Mouse (Mus musculus) forebrain, embryonic 11.5 days (tissue): ENCODE measurements around the gene Mapk1. TPM values are rescaled to one million over a fixed set of nuclear protein-coding genes. Genes with fewer than 3 reads are reported as not detected.

Experiments
- ATAC-seq: fragments of 200-750 bp; cut with Nextera tagmentation; replicated peaks from 2 replicates; pipeline ENCODE4 v1.8.0; 2017; ENCODE audit warnings: moderate TSS enrichment; ENCODE audit not compliant: low FRiP score
- DNase-seq: peaks from one replicate; pipeline ENCODE4 v3.0.0-alpha.2; 2017; ENCODE audit warnings: low spot score
- H3K27ac ChIP-seq: fragments of 300-500 bp; sonication (generic); 2 replicates; pipeline ENCODE4 v1.5.1; 2014; ENCODE audit warnings: low read depth, low read length
- H3K27me3 ChIP-seq: fragments of 300-500 bp; sonication (generic); 2 replicates; pipeline ENCODE4 v1.6.1; 2014; ENCODE audit warnings: mild to moderate bottlenecking, low read length, mixed read lengths; ENCODE audit not compliant: control insufficient read depth, insufficient read depth
- H3K36me3 ChIP-seq: fragments of 300-500 bp; sonication (generic); 2 replicates; pipeline ENCODE4 v1.6.1; 2014; ENCODE audit warnings: mild to moderate bottlenecking, low read length, moderate library complexity, mixed read lengths; ENCODE audit not compliant: control insufficient read depth, insufficient read depth
- H3K4me1 ChIP-seq: fragments of 300-500 bp; sonication (generic); replicated peaks from 2 replicates; pipeline ENCODE4 v1.6.1; 2014; ENCODE audit warnings: low read length, mixed read lengths; ENCODE audit not compliant: control insufficient read depth, insufficient read depth
- H3K4me2 ChIP-seq: fragments of 300-500 bp; sonication (generic); 2 replicates; pipeline ENCODE4 v1.6.1; 2014; ENCODE audit warnings: low read depth, mild to moderate bottlenecking, low read length, moderate library complexity, mixed read lengths; ENCODE audit not compliant: severe bottlenecking
- H3K4me3 ChIP-seq: fragments of 300-500 bp; sonication (generic); 2 replicates; pipeline ENCODE4 v1.5.1; 2014; ENCODE audit warnings: low read depth, low read length
- H3K9ac ChIP-seq: fragments of 300-500 bp; sonication (generic); 2 replicates; pipeline ENCODE4 v1.6.1; 2014; ENCODE audit warnings: low read length
- H3K9me3 ChIP-seq: fragments of 300-500 bp; sonication (generic); 2 replicates; pipeline ENCODE4 v1.6.1; 2016; ENCODE audit warnings: low read length, mixed read lengths; ENCODE audit not compliant: control insufficient read depth
- WGBS: fragments of 180-500 bp; shearing (Covaris S2); extraction: QIAGEN DNeasy Blood & Tissue Kit; methylation state at CpG from one replicate; pipeline ENCODE4 v1.1.7; 2014; 5-methylcytosine and 5-hydroxymethylcytosine counted together
- polyA plus RNA-seq: library from polyadenylated mRNA; unstranded; fragments of >200 nt; fragmentation: Nextera tagmentation; extraction: Ambion mirVana; gene quantifications from 2 replicates; pipeline ENCODE4 v1.2.1, GENCODE M21; 2014

Gene Mapk1
- polyA plus RNA-seq, 1 experiment from 2014 or later = 197 TPM

DNA sequence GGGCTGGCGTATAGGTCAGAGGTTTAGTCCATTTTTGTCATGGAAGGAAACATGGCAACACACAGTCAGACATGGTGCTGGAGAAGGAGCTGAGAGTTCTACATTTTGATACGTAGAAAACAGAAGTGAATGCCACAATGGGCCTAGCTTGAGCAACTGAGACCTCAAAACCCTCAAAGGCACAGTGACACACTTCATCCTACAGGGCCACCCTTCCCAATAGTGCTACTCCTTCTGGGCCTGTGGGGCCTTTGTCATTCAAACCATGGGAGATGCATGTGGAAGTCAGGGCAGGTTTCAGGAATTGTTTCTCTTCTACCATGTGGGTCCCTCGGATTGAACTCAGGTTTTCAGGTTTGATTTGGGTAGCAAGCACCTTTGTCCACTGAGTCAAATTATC lies 17.9 kb downstream of the Mapk1 start:
- ATAC-seq (no peak), DNase-seq (no peak)
- no peak overlapping the region for H3K4me3 ChIP-seq
- 90% methylated on average over 3 of the region's 3 CpGs for WGBS
- H3K27ac ChIP-seq = no peak overlapping the region
- H3K4me2 ChIP-seq = no peak overlapping the region
- no peak overlapping the region for H3K9ac ChIP-seq
- H3K36me3 ChIP-seq = no peaks in the 10 kb centered on the region
- H3K27me3 ChIP-seq = no peaks in the 10 kb centered on the region
- no peaks in the 10 kb centered on the region for H3K4me1 ChIP-seq
- H3K9me3 ChIP-seq = no peaks in the 10 kb centered on the region

GRCm38 (mm10) chr16:17007070-17007469 lies 23.9 kb downstream of the Mapk1 start:
- no peak for ATAC-seq
- Histone ChIP-seq H3K27ac (no peak overlapping the region), H3K4me3 (no peak overlapping the region), H3K27me3 (no peaks in the 10 kb centered on the region), H3K4me1 (no peaks in the 10 kb centered on the region), H3K9ac (no peak overlapping the region), H3K9me3 (no peaks in the 10 kb centered on the region), H3K4me2 (no peak overlapping the region), H3K36me3 (no peaks in the 10 kb centered on the region; the same call in 1 of the 2 replicates)
- 83% methylated on average over 1 of the region's 1 CpGs for WGBS
- DNase-seq = no peak

- Histone ChIP-seq H3K4me2 (no peak overlapping the region), H3K4me3 (no peak overlapping the region), H3K9me3 (no peaks in the 10 kb centered on the region), H3K4me1 (no peaks in the 10 kb centered on the region), H3K9ac (no peak overlapping the region), H3K36me3 (no peaks in the 10 kb centered on the region; the same call in 1 of the 2 replicates), H3K27ac (no peak overlapping the region), H3K27me3 (no peaks in the 10 kb centered on the region)
- DNase-seq = no peak
- WGBS = 95% methylated on average over 7 of the region's 7 CpGs
- ATAC-seq = no peak
Measured at GRCm38 (mm10) chr16:17010036-17010435, 26.9 kb downstream of the Mapk1 start.

DNA sequence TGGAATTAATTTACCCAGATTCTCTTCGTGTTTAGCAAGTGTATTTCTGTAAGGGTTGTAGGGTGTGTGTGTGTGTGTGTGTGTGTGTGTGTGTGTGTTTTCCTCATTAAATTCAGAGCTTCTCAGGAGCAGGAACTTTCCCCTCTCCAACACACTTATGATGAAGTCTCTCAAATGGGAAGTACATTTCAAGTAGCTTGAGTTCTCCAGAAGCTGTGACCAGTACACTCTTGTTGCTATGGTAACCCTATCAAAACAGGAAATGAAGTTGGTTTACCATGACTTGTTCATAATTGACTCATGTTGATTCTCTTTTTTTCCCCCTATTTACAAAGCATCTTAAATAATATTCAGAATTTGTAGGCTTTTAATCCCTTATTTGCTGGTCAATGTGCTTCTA lies 29.4 kb downstream of the Mapk1 start:
- Histone ChIP-seq H3K36me3 (no peaks in the 10 kb centered on the region; the same call in 1 of the 2 replicates), H3K9ac (no peak overlapping the region), H3K4me3 (no peak overlapping the region), H3K4me2 (no peak overlapping the region), H3K9me3 (no peaks in the 10 kb centered on the region), H3K27me3 (no peaks in the 10 kb centered on the region), H3K4me1 (no peaks in the 10 kb centered on the region), H3K27ac (no peak overlapping the region)
- DNase-seq = no peak
- 93% methylated on average over 1 of the region's 1 CpGs for WGBS
- ATAC-seq = no peak

- Histone ChIP-seq H3K9me3 (no peaks in the 10 kb centered on the region), H3K4me2 (no peak overlapping the region), H3K4me3 (no peak overlapping the region), H3K36me3 (peaks cover 10% of the 10 kb centered on the region; the same call in 1 of the 2 replicates), H3K27me3 (no peaks in the 10 kb centered on the region), H3K27ac (no peak overlapping the region), H3K4me1 (no peaks in the 10 kb centered on the region), H3K9ac (no peak overlapping the region)
- DNase-seq (no peak), ATAC-seq (no peak)
- WGBS = 93% methylated on average over 4 of the region's 4 CpGs
Measured at GRCm38 (mm10) chr16:17015111-17015852, 32.1 kb downstream of the Mapk1 start.

- no peak overlapping the region for H3K27ac ChIP-seq
- WGBS = 96% methylated on average over 3 of the region's 3 CpGs
- no peak overlapping the region for H3K4me3 ChIP-seq
- no peak overlapping the region for H3K4me2 ChIP-seq
- no peak for ATAC-seq
- no peak overlapping the region for H3K9ac ChIP-seq
- H3K9me3 ChIP-seq = no peaks in the 10 kb centered on the region
- no peak for DNase-seq
- H3K27me3 ChIP-seq = no peaks in the 10 kb centered on the region
- peaks cover 10% of the 10 kb centered on the region; the same call in 1 of the 2 replicates for H3K36me3 ChIP-seq
- no peaks in the 10 kb centered on the region for H3K4me1 ChIP-seq
Measured at GRCm38 (mm10) chr16:17015853-17016230, 32.7 kb downstream of the Mapk1 start.

DNA sequence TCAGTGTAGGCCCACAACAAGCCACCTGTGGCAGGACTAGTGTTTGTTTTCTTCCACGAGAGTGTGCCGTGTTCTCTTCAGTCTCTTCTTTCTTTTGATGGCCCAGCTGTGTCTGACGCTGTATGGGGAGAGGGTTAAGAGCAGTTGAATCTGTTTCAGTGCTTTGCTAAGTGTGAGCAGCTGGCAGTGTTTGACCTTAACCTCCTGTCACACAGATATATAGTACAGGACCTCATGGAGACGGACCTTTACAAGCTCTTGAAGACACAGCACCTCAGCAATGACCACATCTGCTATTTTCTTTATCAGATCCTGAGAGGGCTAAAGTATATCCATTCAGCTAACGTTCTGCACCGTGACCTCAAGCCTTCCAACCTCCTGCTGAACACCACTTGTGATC lies 34.9 kb downstream of the Mapk1 start:
- Histone ChIP-seq H3K27ac (no peak overlapping the region), H3K4me1 (no peaks in the 10 kb centered on the region), H3K27me3 (no peaks in the 10 kb centered on the region), H3K4me3 (no peak overlapping the region), H3K4me2 (no peak overlapping the region), H3K9ac (no peak overlapping the region), H3K9me3 (no peaks in the 10 kb centered on the region), H3K36me3 (peaks cover 10% of the 10 kb centered on the region; the same call in 1 of the 2 replicates)
- WGBS = 80% methylated on average over 6 of the region's 6 CpGs
- DNase-seq = no peak
- no peak for ATAC-seq

GRCm38 (mm10) chr16:17024469-17025148 lies 41.4 kb downstream of the Mapk1 start:
- H3K27ac ChIP-seq = no peak overlapping the region
- H3K4me3 ChIP-seq = no peak overlapping the region
- H3K9me3 ChIP-seq = no peaks in the 10 kb centered on the region
- no peak overlapping the region for H3K4me2 ChIP-seq
- no peak overlapping the region for H3K9ac ChIP-seq
- whole genome bisulfite sequencing = 96% methylated on average over 3 of the region's 3 CpGs
- peaks cover 7% of the 10 kb centered on the region; the same call in 1 of the 2 replicates for H3K36me3 ChIP-seq
- no peaks in the 10 kb centered on the region for H3K4me1 ChIP-seq
- ATAC-seq (no peak), DNase-seq (no peak)
- no peaks in the 10 kb centered on the region for H3K27me3 ChIP-seq
